Mouse (Mus musculus) limb, embryonic 11.5 days (tissue): ENCODE measurements around the gene Hacl1. TPM values are rescaled to one million over a fixed set of nuclear protein-coding genes. Genes with fewer than 3 reads are reported as not detected.

Experiments used
- ATAC-seq: fragments of 200-750 bp; cut with Nextera tagmentation; 2 replicates; pipeline ENCODE4 v1.8.0; 2017; ENCODE audit warnings: low read depth; ENCODE audit not compliant: insufficient number of reproducible peaks, low FRiP score, low TSS enrichment
- DNase-seq: peaks from one replicate; pipeline ENCODE4 v3.0.0-alpha.2; 2015; ENCODE audit warnings: low spot score
- H3K27ac ChIP-seq: fragments of 300-500 bp; sonication (generic); replicated peaks from 2 replicates; pipeline ENCODE4 v1.5.1; 2014; ENCODE audit warnings: low read depth, mild to moderate bottlenecking, low read length
- H3K27me3 ChIP-seq: fragments of 300-500 bp; sonication (generic); 2 replicates; pipeline ENCODE4 v1.6.1; 2014; ENCODE audit warnings: mild to moderate bottlenecking, low read length, mixed read lengths; ENCODE audit not compliant: control insufficient read depth, insufficient read depth
- H3K36me3 ChIP-seq: fragments of 300-500 bp; sonication (generic); 2 replicates; pipeline ENCODE4 v1.6.1; 2014; ENCODE audit warnings: mild to moderate bottlenecking, low read length, moderate library complexity, mixed read lengths; ENCODE audit not compliant: control insufficient read depth, insufficient read depth
- H3K4me1 ChIP-seq: fragments of 300-500 bp; sonication (generic); 2 replicates; pipeline ENCODE4 v1.6.1; 2014; ENCODE audit warnings: low read length, mixed read lengths; ENCODE audit not compliant: control insufficient read depth, insufficient read depth
- H3K4me2 ChIP-seq: fragments of 300-500 bp; sonication (generic); 2 replicates; pipeline ENCODE4 v1.6.1; 2014; ENCODE audit warnings: low read depth, mild to moderate bottlenecking, moderate library complexity; ENCODE audit not compliant: severe bottlenecking
- H3K4me3 ChIP-seq: fragments of 300-500 bp; sonication (generic); 2 replicates; pipeline ENCODE4 v1.5.1; 2014; ENCODE audit warnings: low read depth, low read length
- H3K9ac ChIP-seq: fragments of 300-500 bp; sonication (generic); 2 replicates; pipeline ENCODE4 v1.6.1; 2014; ENCODE audit warnings: mild to moderate bottlenecking, low read length
- H3K9me3 ChIP-seq: fragments of 300-500 bp; sonication (generic); 2 replicates; pipeline ENCODE4 v1.6.1; 2016; ENCODE audit warnings: low read length; ENCODE audit not compliant: control insufficient read depth
- WGBS: fragments of 180-500 bp; shearing (Covaris S2); extraction: QIAGEN DNeasy Blood & Tissue Kit; methylation state at CpG from one replicate; pipeline ENCODE4 v1.1.7; 2014; 5-methylcytosine and 5-hydroxymethylcytosine counted together
- polyA plus RNA-seq: library from polyadenylated mRNA; unstranded; fragments of >200 nt; fragmentation: Nextera tagmentation; extraction: Ambion mirVana; gene quantifications from 2 replicates; pipeline ENCODE4 v1.2.1, GENCODE M21; 2014

Gene Hacl1
- polyA plus RNA-seq, 1 experiment from 2014 or later = 10.9 TPM

GRCm38 (mm10) chr14:31652106-31652505 lies 11.0 kb upstream of the Hacl1 start:
- 73% methylated on average over 5 of the region's 5 CpGs for WGBS
- Histone ChIP-seq H3K9ac (no peak overlapping the region), H3K4me3 (no peak overlapping the region), H3K27me3 (no peaks in the 10 kb centered on the region), H3K9me3 (no peaks in the 10 kb centered on the region), H3K4me2 (no peak overlapping the region), H3K36me3 (no peaks in the 10 kb centered on the region), H3K4me1 (no peaks in the 10 kb centered on the region), H3K27ac (no peak overlapping the region)
- ATAC-seq (no peak), DNase-seq (peak; percentile 19)

- H3K9me3 ChIP-seq = no peaks in the 10 kb centered on the region
- DNase-seq (peak; percentile 18), ATAC-seq (no peak)
These were observed 10.1 kb upstream of the Hacl1 start for GRCm38 (mm10) chr14:31651206-31651605.

DNA sequence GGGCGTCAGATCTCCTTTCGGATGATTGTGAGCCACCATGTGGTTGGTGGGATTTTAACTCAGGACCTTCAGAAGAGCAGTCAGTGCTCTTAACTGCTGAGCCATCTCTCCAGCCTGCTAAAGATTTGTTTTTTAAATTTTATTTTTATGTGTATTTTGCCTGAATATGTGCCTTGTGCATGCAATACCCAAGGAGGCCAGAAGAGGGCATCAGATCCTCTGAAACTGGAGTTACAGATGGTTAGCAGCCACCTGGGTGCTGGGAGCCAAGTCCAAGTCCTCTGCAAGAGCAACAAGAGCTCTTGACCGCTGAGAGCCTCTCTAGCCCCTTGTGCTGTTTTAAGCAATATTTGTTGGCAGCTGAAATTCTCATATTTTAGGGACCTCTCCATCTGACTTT lies 9.3 kb upstream of the Hacl1 start:
- no peaks in the 10 kb centered on the region for H3K4me1 ChIP-seq
- DNase-seq (peak; percentile 28), ATAC-seq (no peak)
- no peak overlapping the region for H3K4me2 ChIP-seq
- no peak overlapping the region for H3K9ac ChIP-seq
- no peak overlapping the region for H3K27ac ChIP-seq
- WGBS = 98% methylated on average over 3 of the region's 3 CpGs
- no peaks in the 10 kb centered on the region for H3K27me3 ChIP-seq
- no peaks in the 10 kb centered on the region for H3K36me3 ChIP-seq
- no peaks in the 10 kb centered on the region for H3K9me3 ChIP-seq
- no peak overlapping the region for H3K4me3 ChIP-seq

More at GRCm38 (mm10) chr14:31651206-31651605, 10.1 kb upstream of the Hacl1 start:
- Histone ChIP-seq H3K9ac (no peak overlapping the region), H3K27me3 (no peaks in the 10 kb centered on the region), H3K4me3 (no peak overlapping the region), H3K4me1 (no peaks in the 10 kb centered on the region), H3K4me2 (no peak overlapping the region), H3K27ac (no peak overlapping the region), H3K36me3 (no peaks in the 10 kb centered on the region)
- WGBS = 84% methylated on average over 7 of the region's 7 CpGs

- 90% methylated on average over 10 of the region's 10 CpGs for WGBS
- H3K27me3 ChIP-seq = no peaks in the 10 kb centered on the region
- ATAC-seq = no peak
These were observed 6.9 kb upstream of the Hacl1 start for GRCm38 (mm10) chr14:31647991-31648390.

DNA sequence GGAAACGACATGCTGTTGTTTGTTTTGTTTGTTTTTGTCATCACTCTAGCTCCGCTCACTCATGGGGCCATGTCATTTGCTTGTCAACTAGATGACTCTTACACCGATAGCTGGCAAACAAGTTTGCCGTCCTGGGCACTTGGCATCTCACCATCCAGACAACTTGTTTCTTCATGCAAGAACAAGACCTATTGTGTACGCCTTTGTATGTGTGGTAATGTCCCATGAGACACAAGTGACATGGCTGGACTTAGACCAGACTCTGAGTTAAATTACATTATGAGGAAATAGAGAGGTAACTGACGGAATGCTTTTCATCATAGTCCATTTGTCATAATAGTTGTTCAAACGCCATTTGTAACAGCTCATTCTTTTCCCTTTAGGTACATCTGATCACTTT lies 4.8 kb upstream of the Hacl1 start:
- DNase-seq (no peak), ATAC-seq (no peak)
- H3K27ac ChIP-seq = no peak overlapping the region
- H3K27me3 ChIP-seq = no peaks in the 10 kb centered on the region
- WGBS = 93% methylated on average over 7 of the region's 7 CpGs
- no peaks in the 10 kb centered on the region for H3K9me3 ChIP-seq
- no peaks in the 10 kb centered on the region for H3K36me3 ChIP-seq
- H3K4me1 ChIP-seq = no peaks in the 10 kb centered on the region
- H3K4me2 ChIP-seq = no peak overlapping the region
- H3K9ac ChIP-seq = no peak overlapping the region
- H3K4me3 ChIP-seq = no peak overlapping the region

More at GRCm38 (mm10) chr14:31647991-31648390, 6.9 kb upstream of the Hacl1 start:
- Histone ChIP-seq H3K9ac (no peak overlapping the region), H3K9me3 (no peaks in the 10 kb centered on the region), H3K4me2 (no peak overlapping the region), H3K36me3 (no peaks in the 10 kb centered on the region), H3K4me3 (no peak overlapping the region), H3K4me1 (no peaks in the 10 kb centered on the region), H3K27ac (no peak overlapping the region)
- no peak for DNase-seq

DNA sequence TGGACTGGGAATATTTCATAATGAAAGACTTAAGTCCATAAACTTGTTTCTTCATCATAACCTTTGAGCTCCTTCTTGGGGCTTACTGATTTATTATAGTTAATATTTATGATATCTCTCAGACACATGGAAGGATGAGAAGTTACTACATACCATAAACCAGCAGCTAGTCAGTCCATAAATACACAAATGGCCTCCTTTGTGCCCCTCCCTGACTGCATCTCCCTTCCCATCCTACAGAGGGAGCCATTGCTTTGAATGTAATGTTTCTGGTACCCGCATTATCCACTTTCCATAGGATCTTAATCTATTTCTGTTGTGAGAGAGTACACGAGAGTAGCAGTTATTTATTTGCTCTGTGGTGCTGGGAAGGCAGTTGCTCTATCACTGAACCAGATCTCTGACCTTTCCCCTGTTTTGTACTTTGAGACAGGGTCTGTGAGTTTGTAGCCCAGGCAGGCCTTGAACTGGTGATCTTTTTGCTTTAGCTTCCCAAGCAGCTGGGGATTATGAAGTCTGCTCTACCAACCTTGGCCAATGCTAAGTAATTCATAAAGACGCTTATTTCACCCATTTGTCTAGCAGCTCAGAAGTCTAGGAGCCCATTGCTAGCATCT lies 4.0 kb upstream of the Hacl1 start:
- no peak overlapping the region for H3K4me3 ChIP-seq
- H3K9ac ChIP-seq = no peak overlapping the region
- H3K4me2 ChIP-seq = no peak overlapping the region
- H3K27me3 ChIP-seq = no peaks in the 10 kb centered on the region
- WGBS = 69% methylated on average over 3 of the region's 3 CpGs
- H3K27ac ChIP-seq = no peak overlapping the region
- DNase-seq (no peak), ATAC-seq (no peak)
- no peaks in the 10 kb centered on the region for H3K4me1 ChIP-seq
- H3K9me3 ChIP-seq = no peaks in the 10 kb centered on the region
- H3K36me3 ChIP-seq = no peaks in the 10 kb centered on the region

GRCm38 (mm10) chr14:31644183-31644830 lies 3.2 kb upstream of the Hacl1 start:
- H3K4me3 ChIP-seq = no peak overlapping the region
- 92% methylated on average over 5 of the region's 5 CpGs for WGBS
- DNase-seq (no peak), ATAC-seq (no peak)
- H3K27ac ChIP-seq = no peak overlapping the region
- H3K4me1 ChIP-seq = no peaks in the 10 kb centered on the region
- H3K9ac ChIP-seq = no peak overlapping the region
- H3K4me2 ChIP-seq = no peak overlapping the region
- no peaks in the 10 kb centered on the region for H3K9me3 ChIP-seq
- no peaks in the 10 kb centered on the region for H3K36me3 ChIP-seq
- no peaks in the 10 kb centered on the region for H3K27me3 ChIP-seq

- H3K4me3 ChIP-seq = peak overlapping the region; percentile 45
- no peak for ATAC-seq
- H3K9me3 ChIP-seq = no peaks in the 10 kb centered on the region
- H3K36me3 ChIP-seq = no peaks in the 10 kb centered on the region
- no peaks in the 10 kb centered on the region for H3K4me1 ChIP-seq
- no peaks in the 10 kb centered on the region for H3K27me3 ChIP-seq
- H3K27ac ChIP-seq = no peak overlapping the region
- 72% methylated on average over 9 of the region's 9 CpGs for WGBS
- peak overlapping the region; percentile 60 for H3K9ac ChIP-seq
- DNase-seq = peak; percentile 20
- peak overlapping the region; percentile 60 for H3K4me2 ChIP-seq
These were observed 545 bp upstream of the Hacl1 start for GRCm38 (mm10) chr14:31641506-31642155.
